Mouse (Mus musculus) embryo, embryonic 9.5 days (tissue): ENCODE measurements at regions not wholly inside any gene's neighbourhood (a gene's known extent, or its start where the extent isn't known, plus 50 kb on each side); places are given as distances from the start of the nearest gene placed in this dataset.
"Not testable (repeated sequence)": the region's sequence is repeated elsewhere in the genome, so short reads cannot be mapped to it uniquely, and the experiment has no call there.

Source experiments
- DNase-seq: peaks from one replicate; pipeline ENCODE4 v3.0.0-alpha.2; 2017; ENCODE audit errors: extremely low spot score

GRCm38 (mm10) chr15:53984006-53984405 is 99.3 kb downstream of the Gm7489 start:
- DNase-seq: not testable (repeated sequence)

GRCm38 (mm10) chr15:53989888-53990287 is 105.2 kb downstream of the Gm7489 start:
- no peak for DNase-seq

- no peak for DNase-seq
Observed at GRCm38 (mm10) chr15:53995199-53995868, 110.6 kb downstream of the Gm7489 start.

- DNase-seq: no peak
Observed at GRCm38 (mm10) chr15:53998600-53999290, 114.0 kb downstream of the Gm7489 start.

GRCm38 (mm10) chr15:54033756-54034155 is 149.1 kb downstream of the Gm7489 start:
- no peak for DNase-seq

GRCm38 (mm10) chr15:54050711-54051110 is 166.0 kb downstream of the Gm7489 start:
- DNase-seq: no peak

- DNase-seq: peak; percentile 68
Observed at GRCm38 (mm10) chr15:54070005-54070634, 185.4 kb downstream of the Gm7489 start.

- DNase-seq: no peak
Observed at GRCm38 (mm10) chr15:54071732-54072131, 187.0 kb downstream of the Gm7489 start.

- DNase-seq: no peak
Observed at GRCm38 (mm10) chr15:54091301-54091700, 206.6 kb downstream of the Gm7489 start.

- DNase-seq: no peak
Observed at GRCm38 (mm10) chr15:54092386-54092785, 207.7 kb downstream of the Gm7489 start.

GRCm38 (mm10) chr15:54097498-54097897 is 212.8 kb downstream of the Gm7489 start:
- DNase-seq: no peak

- DNase-seq: no peak
Observed at GRCm38 (mm10) chr15:54112406-54112805, 227.7 kb downstream of the Gm7489 start.

- no peak for DNase-seq
Observed at GRCm38 (mm10) chr15:54114096-54114512, 229.4 kb downstream of the Gm7489 start.

- no peak for DNase-seq
Observed at GRCm38 (mm10) chr15:54117967-54118538, 233.3 kb downstream of the Gm7489 start.

GRCm38 (mm10) chr15:54120456-54120855 is 235.8 kb downstream of the Gm7489 start:
- DNase-seq: no peak

GRCm38 (mm10) chr15:54164350-54164749 is 279.6 kb downstream of the Gm7489 start:
- DNase-seq: no peak

GRCm38 (mm10) chr15:54167842-54168361 is 283.2 kb downstream of the Gm7489 start:
- no peak for DNase-seq

GRCm38 (mm10) chr15:54177221-54177620 is 292.5 kb downstream of the Gm7489 start:
- no peak for DNase-seq

- DNase-seq: no peak
Observed at GRCm38 (mm10) chr15:54177791-54178190, 293.1 kb downstream of the Gm7489 start.
